Mouse (Mus musculus): ENCODE measurements at regions not wholly inside any gene's neighbourhood (a gene's known extent, or its start where the extent isn't known, plus 50 kb on each side); places are given as distances from the start of the nearest gene placed in this dataset.

GRCm38 (mm10) chr2:78972288-78973117 lies 104.6 kb downstream of the Ube2e3 start:
- TF ChIP-seq POLR2A (IDR thresholded peaks at IDR 0.05; ENCODE audit: borderline replicate concordance, insufficient read depth, low read length) (no peak), CTCF (IDR thresholded peaks at IDR 0.05; ENCODE audit: borderline replicate concordance, insufficient read depth, low read depth, low read length) (no peak)
- Histone ChIP-seq H3K27ac (ENCODE audit: insufficient read depth, low read length) (no peak overlapping the region), H3K4me1 (ENCODE audit: control insufficient read depth, insufficient read depth, low read length) (no peaks in the 10 kb centered on the region), H3K27me3 (ENCODE audit: control insufficient read depth, insufficient read depth, low read length) (no peaks in the 10 kb centered on the region), H3K4me3 (replicated peaks; ENCODE audit: insufficient read depth, low read depth, low read length) (no peak overlapping the region)
- 96% methylated on average over 10 of the region's 10 CpGs for WGBS
- DNase-seq = no peak

- 86% methylated on average over 3 of the region's 3 CpGs for WGBS
- TF ChIP-seq CTCF (IDR thresholded peaks at IDR 0.05; ENCODE audit: borderline replicate concordance, insufficient read depth, low read depth, low read length) (no peak), POLR2A (IDR thresholded peaks at IDR 0.05; ENCODE audit: borderline replicate concordance, insufficient read depth, low read length) (no peak)
- no peak for DNase-seq
- H3K27ac ChIP-seq (ENCODE audit: insufficient read depth, low read length) = no peak overlapping the region
- H3K27me3 ChIP-seq (ENCODE audit: control insufficient read depth, insufficient read depth, low read length) = no peaks in the 10 kb centered on the region
- H3K4me1 ChIP-seq (ENCODE audit: control insufficient read depth, insufficient read depth, low read length) = no peaks in the 10 kb centered on the region
- H3K4me3 ChIP-seq (replicated peaks; ENCODE audit: insufficient read depth, low read depth, low read length) = no peak overlapping the region
These were observed 105.9 kb downstream of the Ube2e3 start for GRCm38 (mm10) chr2:78973811-78974210.

GRCm38 (mm10) chr2:78974683-78975392 lies 106.9 kb downstream of the Ube2e3 start:
- no peak overlapping the region for H3K27ac ChIP-seq (ENCODE audit: insufficient read depth, low read length)
- TF ChIP-seq POLR2A (IDR thresholded peaks at IDR 0.05; ENCODE audit: borderline replicate concordance, insufficient read depth, low read length) = no peak
- no peak for TF ChIP-seq CTCF (IDR thresholded peaks at IDR 0.05; ENCODE audit: borderline replicate concordance, insufficient read depth, low read depth, low read length)
- DNase-seq = no peak
- H3K4me3 ChIP-seq (replicated peaks; ENCODE audit: insufficient read depth, low read depth, low read length) = no peak overlapping the region
- WGBS = 93% methylated on average over 2 of the region's 2 CpGs
- H3K4me1 ChIP-seq (ENCODE audit: control insufficient read depth, insufficient read depth, low read length) = no peaks in the 10 kb centered on the region
- H3K27me3 ChIP-seq (ENCODE audit: control insufficient read depth, insufficient read depth, low read length) = no peaks in the 10 kb centered on the region

- no peak for TF ChIP-seq POLR2A (IDR thresholded peaks at IDR 0.05; ENCODE audit: borderline replicate concordance, insufficient read depth, low read length)
- DNase-seq = no peak
- Histone ChIP-seq H3K27me3 (ENCODE audit: control insufficient read depth, insufficient read depth, low read length) (no peaks in the 10 kb centered on the region), H3K4me1 (ENCODE audit: control insufficient read depth, insufficient read depth, low read length) (no peaks in the 10 kb centered on the region), H3K27ac (ENCODE audit: insufficient read depth, low read length) (no peak overlapping the region), H3K4me3 (replicated peaks; ENCODE audit: insufficient read depth, low read depth, low read length) (no peak overlapping the region)
- WGBS = 87% methylated on average over 4 of the region's 4 CpGs
These were observed 107.5 kb downstream of the Ube2e3 start for GRCm38 (mm10) chr2:78975393-78975774.

GRCm38 (mm10) chr2:78976084-78976483 lies 108.2 kb downstream of the Ube2e3 start:
- no peak overlapping the region for H3K27ac ChIP-seq (ENCODE audit: insufficient read depth, low read length)
- no peak overlapping the region for H3K4me3 ChIP-seq (replicated peaks; ENCODE audit: insufficient read depth, low read depth, low read length)
- no peaks in the 10 kb centered on the region for H3K27me3 ChIP-seq (ENCODE audit: control insufficient read depth, insufficient read depth, low read length)
- no peaks in the 10 kb centered on the region for H3K4me1 ChIP-seq (ENCODE audit: control insufficient read depth, insufficient read depth, low read length)
- TF ChIP-seq POLR2A (IDR thresholded peaks at IDR 0.05; ENCODE audit: borderline replicate concordance, insufficient read depth, low read length) (no peak), CTCF (IDR thresholded peaks at IDR 0.05; ENCODE audit: borderline replicate concordance, insufficient read depth, low read depth, low read length) (no peak)
- no peak for DNase-seq
- WGBS = 94% methylated on average over 4 of the region's 4 CpGs

- 88% methylated on average over 5 of the region's 5 CpGs for WGBS
- Histone ChIP-seq H3K27me3 (ENCODE audit: control insufficient read depth, insufficient read depth, low read length) (no peaks in the 10 kb centered on the region), H3K27ac (ENCODE audit: insufficient read depth, low read length) (no peak overlapping the region), H3K4me1 (ENCODE audit: control insufficient read depth, insufficient read depth, low read length) (no peaks in the 10 kb centered on the region), H3K4me3 (replicated peaks; ENCODE audit: insufficient read depth, low read depth, low read length) (no peak overlapping the region)
- no peak for DNase-seq
- TF ChIP-seq POLR2A (IDR thresholded peaks at IDR 0.05; ENCODE audit: borderline replicate concordance, insufficient read depth, low read length) (no peak), CTCF (IDR thresholded peaks at IDR 0.05; ENCODE audit: borderline replicate concordance, insufficient read depth, low read depth, low read length) (no peak)
These were observed 109.9 kb downstream of the Ube2e3 start for GRCm38 (mm10) chr2:78977632-78978397.

- no peak for DNase-seq
These were observed 112.1 kb downstream of the Ube2e3 start for GRCm38 (mm10) chr2:78980019-78980418.

More at GRCm38 (mm10) chr2:78980019-78980418, 112.1 kb downstream of the Ube2e3 start:
- Histone ChIP-seq H3K4me3 (replicated peaks; ENCODE audit: insufficient read depth, low read depth, low read length) (no peak overlapping the region), H3K27me3 (ENCODE audit: control insufficient read depth, insufficient read depth, low read length) (no peaks in the 10 kb centered on the region), H3K4me1 (ENCODE audit: control insufficient read depth, insufficient read depth, low read length) (no peaks in the 10 kb centered on the region), H3K27ac (ENCODE audit: insufficient read depth, low read length) (no peak overlapping the region)
- WGBS = 92% methylated on average over 5 of the region's 5 CpGs
- no peak for TF ChIP-seq CTCF (IDR thresholded peaks at IDR 0.05; ENCODE audit: borderline replicate concordance, insufficient read depth, low read depth, low read length)
- TF ChIP-seq POLR2A (IDR thresholded peaks at IDR 0.05; ENCODE audit: borderline replicate concordance, insufficient read depth, low read length) = no peak
